Mouse (Mus musculus) cerebral cortex, adult 2 months (tissue): ENCODE measurements around the gene Cox20.

Source experiments
- WGBS: fragments of 180-500 bp; shearing (Covaris S2); methylation state at CpG from one replicate; pipeline ENCODE4 v1.1.7; 2018; 5-methylcytosine and 5-hydroxymethylcytosine counted together

Gene Cox20

DNA sequence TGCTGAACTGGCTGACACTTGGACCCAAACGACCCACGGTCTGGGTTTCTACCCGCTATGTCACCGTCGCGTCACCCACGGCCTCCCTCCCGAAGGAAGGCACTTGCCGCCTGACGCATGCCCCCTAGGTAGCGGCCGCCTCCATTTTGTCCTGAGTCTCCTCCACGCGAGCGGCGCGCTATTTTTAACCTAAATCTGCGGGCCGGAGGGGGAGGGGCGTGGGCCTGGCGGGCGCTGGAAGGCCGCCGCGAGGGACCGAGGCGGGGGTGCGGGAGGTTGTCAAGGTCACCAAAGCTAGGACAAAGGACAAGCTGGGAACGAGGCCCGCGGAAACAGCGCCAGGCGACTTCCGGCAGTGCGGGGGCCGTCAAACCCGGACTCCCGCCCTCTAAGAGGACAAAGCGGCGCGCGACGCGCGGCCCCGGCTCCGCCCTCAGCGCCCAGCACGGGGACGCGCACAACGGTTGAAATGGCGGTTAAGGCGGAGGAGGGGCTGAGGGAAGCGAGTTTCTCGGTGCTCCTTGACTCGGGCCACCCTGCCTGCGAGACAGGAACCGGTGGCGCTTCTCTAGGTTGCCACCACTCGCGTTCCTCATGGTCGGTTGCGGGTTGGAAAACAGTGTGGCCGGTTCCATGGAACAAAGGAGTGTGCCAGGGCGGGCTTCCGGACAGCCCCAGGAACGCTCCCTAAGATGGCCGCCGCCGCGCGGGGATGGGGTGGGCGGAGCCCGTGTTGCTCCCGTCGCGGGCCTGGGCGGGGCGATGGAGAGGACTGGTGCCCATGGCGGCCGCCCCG, at the start of gene Cox20:
Gene Cox20, plus strand, starts transcription at position 742 of the 796 bp plus-strand sequence.
- WGBS, result under 1% methylated on average over 83 of the region's 83 CpGs

DNA sequence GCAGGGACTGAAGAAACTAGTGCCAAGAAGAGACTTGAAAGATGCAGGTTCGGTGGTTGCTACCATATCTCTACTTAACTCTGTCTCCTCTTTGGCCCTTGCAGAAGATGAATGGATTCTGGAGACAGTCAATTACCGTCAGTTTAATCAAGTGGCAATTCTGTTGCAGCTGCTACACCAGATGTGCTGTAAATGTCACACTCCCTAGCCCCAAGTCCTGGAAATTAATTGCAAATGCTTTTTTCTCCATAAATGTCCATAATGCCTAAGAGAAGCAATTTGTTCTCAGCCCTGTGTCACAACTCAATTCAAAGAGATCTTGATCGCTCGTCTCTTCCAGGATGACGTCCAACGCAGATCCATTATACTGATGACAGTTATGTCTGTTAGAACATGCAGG, 48.3 kb upstream of the Cox20 start:
- WGBS, result 88% methylated on average over 6 of the region's 6 CpGs

DNA sequence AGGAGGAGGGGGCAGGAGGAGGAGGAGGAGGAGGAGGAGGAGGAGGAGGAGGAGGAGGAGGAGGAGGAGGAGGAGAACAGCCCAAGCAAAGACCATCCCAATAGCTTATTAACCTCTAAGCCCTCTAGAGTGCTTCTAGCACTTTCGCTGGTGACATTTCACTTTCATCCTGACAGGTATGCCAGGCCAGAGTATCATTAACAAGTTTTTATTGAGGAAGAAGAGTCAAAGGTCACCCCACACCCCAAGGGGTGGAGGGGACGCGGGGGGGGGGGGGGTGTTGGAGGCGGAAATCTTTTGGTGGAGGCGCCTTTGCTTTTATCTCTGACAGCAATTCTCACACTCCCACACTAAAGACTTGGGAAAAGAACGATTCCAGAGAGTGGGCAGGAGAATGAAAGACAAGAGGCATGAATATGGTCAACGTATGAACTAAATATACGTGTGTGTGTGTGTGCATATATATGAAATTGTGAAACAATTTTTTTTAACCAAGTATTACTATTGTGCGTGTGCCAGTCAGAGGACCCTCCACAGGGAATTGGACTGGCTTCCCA, 43.7 kb upstream of the Cox20 start:
- WGBS, result 40% methylated on average over 9 of the region's 9 CpGs

DNA sequence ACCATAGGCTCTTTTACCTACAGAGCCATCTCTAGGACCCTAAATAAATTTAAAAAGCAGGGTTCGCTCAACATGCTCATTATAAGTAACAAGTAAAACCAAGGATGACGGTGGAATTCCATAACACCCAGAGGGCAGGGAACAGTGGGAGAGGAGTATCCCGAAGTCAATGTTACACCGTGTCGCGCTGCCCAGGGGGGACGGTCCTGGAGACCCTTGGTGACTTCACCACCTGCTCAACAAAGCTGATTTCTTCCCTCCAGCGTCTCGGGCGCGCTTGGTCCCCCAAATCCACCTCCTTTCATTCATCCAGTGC, 43.2 kb upstream of the Cox20 start:
- 5% methylated on average over 11 of the region's 11 CpGs for WGBS

DNA sequence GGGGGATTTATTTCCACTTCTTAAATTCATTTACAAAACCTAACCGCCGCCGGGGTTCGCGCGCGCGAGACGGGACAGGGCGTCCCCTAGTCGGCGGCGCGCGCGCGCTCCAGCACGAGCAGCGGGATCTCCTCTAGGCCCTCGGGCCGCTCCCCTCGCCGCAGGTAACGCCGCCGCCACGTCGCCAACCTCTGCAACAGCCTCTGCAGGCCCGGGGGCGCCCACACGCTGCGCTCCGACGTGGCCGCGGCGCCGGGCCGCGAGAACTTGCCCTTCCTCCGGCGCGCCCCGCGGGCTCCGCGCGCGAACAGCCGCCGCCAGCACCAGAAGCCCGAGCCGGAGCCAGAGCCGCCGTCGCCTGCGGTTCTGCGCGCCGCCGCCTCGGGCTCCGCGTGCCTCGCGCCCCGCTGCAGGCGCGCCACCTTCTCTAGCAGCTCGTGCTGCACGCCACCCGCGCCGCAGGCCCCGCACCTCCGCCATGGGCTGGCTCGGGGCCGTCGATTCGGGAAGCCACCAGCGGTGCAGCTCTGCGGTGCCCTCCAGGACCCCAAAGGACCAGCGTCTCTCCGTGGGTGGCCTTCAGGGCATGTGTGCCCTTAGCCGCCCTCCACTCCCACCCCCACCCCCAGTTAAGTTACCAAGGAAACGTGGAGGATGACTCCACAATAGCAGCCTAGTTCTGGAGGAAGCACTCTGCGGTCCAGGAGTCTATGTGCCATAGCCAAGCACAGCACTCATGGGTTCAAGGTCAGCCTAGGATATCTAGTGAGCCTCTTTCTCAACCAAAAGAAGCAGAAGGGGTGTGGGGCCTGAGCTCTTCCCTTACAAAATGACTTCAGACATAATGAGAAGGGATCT, 42.6 kb upstream of the Cox20 start:
- WGBS, result under 1% methylated on average over 87 of the region's 87 CpGs

DNA sequence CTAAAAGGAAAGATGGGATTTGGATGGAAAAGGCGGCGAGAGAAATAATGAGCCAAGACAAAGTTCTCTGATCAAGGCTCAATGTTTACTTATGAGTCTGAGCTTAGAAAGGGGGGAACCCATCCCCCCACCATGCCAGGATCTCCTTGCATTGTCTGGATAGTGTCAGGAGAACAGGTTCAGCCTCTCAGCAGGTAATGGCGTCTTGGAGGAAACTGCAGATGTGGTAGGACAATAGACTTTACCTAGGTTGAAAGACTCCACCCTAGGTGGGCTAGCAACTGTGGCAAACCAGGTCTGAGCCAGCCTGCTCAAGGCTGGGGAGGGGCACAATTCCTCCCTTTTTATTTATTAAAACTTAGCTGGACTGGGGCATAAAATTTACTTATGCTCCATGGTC, 35.6 kb upstream of the Cox20 start:
- 94% methylated on average over 3 of the region's 3 CpGs for WGBS

DNA sequence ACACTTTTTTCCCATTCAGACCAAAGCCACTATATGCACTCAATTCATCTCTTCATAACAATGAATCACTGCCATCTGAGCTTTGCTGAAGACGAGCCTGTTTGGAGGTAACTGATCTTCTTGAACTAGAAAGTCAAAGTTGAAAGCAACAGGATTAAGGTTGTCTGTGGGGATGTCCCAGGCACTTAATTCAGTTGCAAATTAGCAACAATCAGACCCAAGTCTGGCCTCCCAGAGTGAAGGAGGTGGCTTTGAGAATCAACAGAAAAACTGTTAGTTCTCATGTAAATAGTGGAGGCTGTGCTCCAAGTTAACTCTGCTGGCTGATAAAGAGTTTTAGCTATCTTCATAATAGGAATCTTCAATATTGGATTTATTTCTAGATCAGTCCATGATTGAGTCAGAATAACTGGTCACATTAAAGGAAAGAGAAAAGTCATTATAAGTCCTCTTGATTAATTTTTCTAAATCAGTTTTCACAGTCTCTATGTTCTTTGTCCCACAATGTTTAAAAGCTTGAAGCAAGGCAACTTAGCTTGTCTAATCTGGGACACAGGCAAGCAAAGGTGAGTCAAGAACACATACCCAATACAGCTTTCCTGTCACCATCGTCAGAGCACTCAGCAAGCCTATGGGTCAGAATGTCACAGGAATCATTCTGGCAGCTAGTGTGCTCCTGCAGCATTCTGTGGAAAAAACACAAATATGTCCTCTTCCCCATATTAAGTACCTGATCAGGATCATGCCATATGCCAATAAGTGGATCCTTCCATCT, 34.8 kb upstream of the Cox20 start:
- 77% methylated on average over 2 of the region's 2 CpGs for whole genome bisulfite sequencing

DNA sequence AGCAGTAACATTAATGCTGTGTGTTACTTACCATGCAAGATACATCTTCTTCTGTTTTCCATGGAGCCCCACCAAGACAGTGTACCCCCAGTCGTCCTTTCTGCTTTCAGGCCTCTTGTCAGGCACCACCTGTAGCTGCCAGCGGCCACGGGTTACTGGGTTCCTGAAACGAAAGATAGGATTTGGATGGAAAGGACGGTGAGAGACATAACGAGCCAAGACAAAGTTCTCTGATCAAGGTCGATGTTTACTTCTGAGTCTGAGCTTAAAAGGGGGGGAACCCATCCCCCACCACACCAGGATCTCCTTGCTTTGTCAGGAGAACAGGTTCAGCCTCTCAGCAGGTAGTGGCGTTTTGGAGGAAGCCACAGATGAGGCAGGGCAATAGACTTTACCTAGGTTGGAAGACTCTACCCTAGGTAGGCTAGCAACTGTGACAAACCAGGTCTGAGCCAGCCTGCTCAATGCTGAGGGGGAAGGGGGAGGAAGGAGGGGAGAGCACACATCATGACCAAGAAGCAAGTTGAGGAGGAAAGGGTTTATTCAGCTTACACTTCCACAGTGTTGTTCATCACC, 31.2 kb upstream of the Cox20 start:
- WGBS, result 67% methylated on average over 8 of the region's 8 CpGs

DNA sequence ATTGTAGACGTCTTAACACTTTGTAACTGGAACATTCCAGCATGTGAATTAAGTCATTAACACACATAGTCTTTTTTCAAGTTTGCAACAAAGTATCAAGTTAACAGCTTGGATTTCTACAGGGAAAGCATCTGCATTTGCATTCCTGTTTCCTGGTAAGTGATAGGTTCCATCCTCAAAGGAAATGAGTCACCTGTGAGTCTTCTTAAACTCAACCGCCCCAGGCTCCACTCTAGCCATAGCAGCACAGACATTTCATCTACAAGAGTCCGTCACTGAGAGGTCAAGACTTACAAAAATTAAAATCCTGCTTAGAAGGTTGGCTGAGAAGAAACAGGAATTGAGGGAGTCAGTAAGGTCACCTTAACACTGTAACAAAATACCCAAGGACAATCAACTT, 27.2 kb upstream of the Cox20 start:
- WGBS, result 62% methylated on average over 3 of the region's 3 CpGs

DNA sequence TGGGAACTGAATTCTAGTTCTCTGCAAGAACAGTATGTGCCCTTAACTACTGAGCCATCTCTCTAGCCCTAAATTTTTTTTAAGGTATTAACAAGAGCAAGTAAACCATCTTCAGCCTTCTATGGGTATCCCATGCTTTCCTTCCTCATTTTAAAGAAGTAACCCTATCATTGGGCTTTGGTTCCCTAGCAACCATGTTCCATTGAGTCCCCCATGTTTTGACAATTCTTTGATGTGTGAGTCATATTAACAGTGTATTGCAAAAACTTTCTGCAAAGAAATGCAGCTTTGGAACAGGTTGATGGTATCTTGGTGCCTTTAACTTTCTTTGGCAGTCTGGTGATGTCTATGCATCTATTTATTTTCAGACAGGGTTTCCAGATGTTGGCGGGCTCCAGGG, 24.9 kb upstream of the Cox20 start:
- 83% methylated on average over 1 of the region's 1 CpGs for WGBS

DNA sequence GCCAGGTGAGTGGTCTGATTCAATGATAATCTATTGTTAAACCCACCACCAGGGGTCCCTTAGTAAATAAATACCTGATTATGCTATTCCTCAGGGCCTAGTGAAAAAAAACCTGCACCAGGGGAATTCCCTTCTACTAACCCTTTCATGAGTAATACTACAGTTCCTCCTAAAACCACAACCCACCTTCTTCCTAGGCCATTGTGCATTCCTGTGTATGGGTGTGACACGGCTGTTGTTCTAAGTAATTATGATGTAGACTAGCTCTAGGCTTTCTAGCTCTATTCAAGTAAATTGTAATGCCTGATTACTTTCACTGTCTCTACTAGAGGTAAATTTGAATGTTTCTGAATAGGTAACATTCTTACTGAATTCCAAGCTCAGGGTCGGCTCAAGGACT, 17.7 kb upstream of the Cox20 start:
- 91% methylated on average over 2 of the region's 2 CpGs for WGBS

DNA sequence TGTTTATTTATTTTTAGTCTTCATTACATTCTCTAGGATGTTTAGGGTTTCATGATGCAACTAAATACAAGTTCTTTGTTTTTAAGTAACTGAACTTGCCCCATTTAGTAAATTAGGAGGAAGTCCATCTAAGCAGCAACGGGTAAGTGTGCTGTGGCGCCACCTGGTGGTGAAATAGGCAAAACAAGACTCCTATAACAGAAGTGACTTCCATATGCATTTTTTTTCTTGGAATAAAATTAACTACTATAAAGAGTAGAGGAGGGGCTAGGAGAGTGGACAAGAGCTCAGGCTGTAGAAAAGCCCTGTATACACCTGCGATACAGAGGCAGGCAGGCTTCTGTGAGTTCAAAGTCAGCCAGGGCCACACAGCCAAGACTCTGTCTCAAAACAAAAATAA, 15.5 kb upstream of the Cox20 start:
- 19% methylated on average over 3 of the region's 3 CpGs for WGBS

DNA sequence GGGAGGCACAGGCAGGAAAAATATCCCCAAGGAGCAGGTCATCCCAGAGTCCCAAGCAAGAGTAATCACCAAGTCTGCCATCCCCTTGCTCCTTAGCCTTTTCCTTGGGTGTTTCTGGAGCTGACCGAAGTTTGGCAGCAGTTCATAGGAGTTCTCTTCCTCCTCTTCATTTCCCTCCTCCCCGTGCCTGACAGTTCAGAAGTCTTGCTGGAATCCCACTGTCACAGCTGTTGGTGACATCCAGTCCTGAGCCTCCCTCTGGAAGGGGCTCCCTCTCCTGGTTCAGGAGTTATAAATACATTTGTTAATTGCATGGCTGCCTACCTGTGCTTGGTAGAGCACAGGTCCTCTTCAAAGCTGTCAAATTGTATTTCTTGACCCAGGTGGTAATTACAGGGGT, 9.4 kb upstream of the Cox20 start:
- 46% methylated on average over 2 of the region's 2 CpGs for WGBS

DNA sequence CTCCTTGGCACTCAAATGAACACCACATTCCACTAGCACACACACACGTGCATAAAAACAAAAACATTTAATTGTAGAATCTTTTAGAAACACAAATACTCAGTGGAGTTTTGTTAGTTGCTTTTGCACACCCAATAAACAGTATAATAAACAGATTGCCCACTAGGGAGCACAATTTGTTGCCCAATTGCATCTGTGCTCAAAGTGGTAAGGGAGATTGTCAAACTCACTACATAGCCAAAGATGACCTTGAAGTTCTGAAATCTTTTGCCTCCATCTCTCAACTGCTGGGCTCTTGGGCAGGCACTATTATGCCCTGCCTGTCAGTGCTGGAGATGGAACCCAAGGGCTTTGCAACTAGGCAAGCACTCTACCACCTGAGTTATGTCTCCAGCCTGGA, 8.8 kb upstream of the Cox20 start:
- WGBS, result 52% methylated on average over 1 of the region's 1 CpGs

DNA sequence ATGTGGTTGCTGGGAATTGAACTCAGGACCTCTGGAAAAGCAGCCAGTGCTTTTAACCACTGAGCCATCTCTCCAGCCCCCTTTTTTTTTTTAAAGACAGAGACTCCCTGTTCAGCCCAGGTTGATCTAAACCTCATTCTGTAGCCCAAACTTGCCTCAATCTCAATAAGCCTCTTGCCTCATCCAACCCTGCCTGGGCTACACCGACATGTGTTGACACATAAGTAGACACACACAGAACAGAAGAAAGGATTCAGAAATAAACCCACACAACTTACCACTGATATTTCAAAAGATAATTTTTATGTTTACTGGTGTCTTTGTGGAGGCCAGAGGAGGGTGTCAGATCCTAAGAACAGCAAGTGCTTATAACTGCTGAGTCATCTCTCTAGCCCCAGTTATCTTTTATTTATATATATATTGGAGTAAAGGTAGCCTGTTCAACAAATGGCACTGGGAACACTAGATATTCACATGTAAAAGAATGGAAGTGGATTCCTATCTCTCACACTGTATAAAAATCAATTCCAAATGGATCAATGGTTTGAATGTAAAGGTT, 5.8 kb upstream of the Cox20 start:
- 76% methylated on average over 1 of the region's 1 CpGs for WGBS

DNA sequence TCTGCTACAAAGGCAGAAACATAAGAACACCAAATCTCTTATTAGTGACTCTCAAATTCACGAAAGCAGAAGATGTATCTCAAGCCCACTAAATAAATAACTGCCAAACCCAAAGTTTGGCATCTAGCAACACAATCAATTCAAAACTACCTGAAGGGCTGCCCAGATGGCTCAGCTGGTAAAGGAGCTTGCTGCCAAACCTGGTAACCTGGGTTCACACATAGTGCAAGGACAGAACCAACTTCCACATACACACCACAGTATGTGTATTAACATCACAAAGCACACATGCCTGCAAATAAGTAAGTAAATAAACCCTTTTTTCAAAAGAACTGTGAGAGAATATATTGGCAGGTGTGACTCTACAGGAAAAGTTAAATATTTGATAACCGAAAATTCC, 4.7 kb upstream of the Cox20 start:
- 93% methylated on average over 2 of the region's 2 CpGs for WGBS

DNA sequence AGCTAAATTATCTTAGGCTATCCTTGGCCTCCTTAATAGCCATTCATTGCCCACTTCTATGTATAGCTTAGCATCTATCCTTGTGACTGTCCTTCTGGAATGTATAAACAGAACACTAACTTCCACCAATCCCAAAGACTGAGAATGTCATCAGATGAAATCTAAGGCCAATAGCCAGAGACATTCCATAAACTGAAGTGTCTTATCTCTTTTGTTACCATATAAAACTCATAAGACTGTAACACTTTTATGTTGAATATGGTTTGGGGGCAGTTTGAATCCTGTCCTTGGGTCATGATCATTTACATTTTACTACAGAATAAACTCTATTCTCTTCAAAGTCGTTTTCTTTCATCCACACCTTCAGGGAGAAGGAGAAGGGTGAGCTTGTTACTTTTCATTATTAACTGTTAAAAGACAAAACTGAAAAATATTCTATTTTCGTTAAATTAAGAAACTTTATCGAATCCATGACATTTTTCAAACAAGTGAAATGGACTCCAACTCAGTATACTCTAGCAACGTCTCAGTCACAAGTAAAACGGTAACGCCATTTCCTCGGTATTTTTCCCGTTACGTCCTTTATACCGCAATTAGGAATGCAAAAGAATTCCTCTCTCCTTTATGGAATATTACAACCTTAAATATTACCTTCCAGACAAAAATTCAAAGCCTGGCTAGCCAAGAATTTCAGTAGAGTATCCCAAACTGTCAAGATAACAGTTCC, 1.5 kb upstream of the Cox20 start:
- 9% methylated on average over 10 of the region's 10 CpGs for WGBS

DNA sequence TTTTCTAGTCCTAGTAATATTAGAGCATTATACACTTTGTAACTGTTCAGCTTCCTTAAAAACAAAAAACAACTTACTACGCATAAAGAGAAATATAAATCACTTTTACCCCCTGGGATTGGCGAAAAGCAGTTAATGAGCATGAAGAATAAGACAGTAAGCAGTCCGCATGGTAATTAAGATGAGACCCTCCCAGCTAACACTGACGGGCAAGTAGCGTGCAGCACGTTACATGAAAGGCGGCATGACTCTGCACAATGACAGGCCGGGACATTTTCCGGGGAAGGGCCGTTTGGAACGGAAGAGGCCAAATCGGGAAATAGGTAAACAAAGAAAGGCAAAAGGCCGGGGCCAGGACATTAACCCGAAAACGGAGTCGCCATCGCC, 935 bp upstream of the Cox20 start:
- under 1% methylated on average over 17 of the region's 17 CpGs for WGBS

DNA sequence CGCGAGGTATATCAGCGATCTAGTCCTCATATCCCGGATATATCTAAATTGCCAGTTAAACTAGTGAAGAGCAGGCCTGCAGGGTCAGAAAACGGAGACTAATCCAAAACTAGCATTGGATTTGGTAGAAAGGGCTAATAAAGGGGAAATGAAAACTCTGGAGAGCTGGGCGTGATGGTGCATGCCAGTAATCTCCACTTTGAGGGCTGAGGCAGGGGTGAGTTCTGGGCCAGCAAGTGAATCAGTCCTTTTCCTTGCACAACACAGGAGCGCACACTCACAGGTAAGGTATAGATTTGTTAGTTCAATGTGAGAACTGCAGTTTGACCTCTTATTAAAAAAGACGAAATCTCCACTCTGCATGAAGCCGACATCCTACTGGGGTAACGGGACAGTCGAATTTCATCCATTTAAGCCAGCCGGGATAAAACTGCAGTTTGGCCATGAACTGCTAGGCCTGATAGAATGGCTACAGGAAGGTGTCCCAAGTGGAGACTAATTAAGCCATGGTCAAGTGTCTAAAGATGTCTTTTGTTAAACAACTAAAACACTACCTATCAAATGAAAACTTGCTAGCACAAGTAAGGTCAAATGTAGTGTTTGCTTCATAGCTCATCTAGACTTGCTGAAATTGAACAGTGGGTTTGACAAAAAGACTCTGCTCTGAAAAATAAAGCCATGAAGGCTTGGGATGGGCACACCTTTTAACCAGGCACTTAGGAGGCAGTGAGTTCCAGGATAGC, 536 bp downstream of the Cox20 start:
- under 1% methylated on average over 12 of the region's 12 CpGs for WGBS
